Mouse (Mus musculus) large intestine, adult 2 months (tissue): ENCODE results near the gene Lrrc9. TPM values are rescaled to one million over a fixed set of nuclear protein-coding genes. Genes with fewer than 3 reads are reported as not detected.

ENCODE experiments used
- DNase-seq: peaks from one replicate; pipeline ENCODE4 v3.0.0-alpha.2; 2012; ENCODE audit warnings: low read depth, low spot score
- WGBS: fragments of 180-500 bp; shearing (Covaris S2); methylation state at CpG from one replicate; pipeline ENCODE4 v1.1.7; 2018; 5-methylcytosine and 5-hydroxymethylcytosine counted together
- polyA plus RNA-seq: library from polyadenylated mRNA; depleted of rRNA; stranded (reverse); fragments of >200 nt; gene quantifications from 2 replicates; pipeline ENCODE4 v1.2.3, GENCODE M21; 2012; rRNA removed

Gene Lrrc9
- polyA plus RNA-seq, 1 experiment, result not detected

GRCm38 (mm10) chr12:72538571-72538970 is 96.9 kb downstream of the Lrrc9 start:
- 89% methylated on average over 10 of the region's 10 CpGs for WGBS

GRCm38 (mm10) chr12:72554347-72554746 is 112.7 kb downstream of the Lrrc9 start:
- DNase-seq, result no peak
- 55% methylated on average over 4 of the region's 4 CpGs for WGBS

More at GRCm38 (mm10) chr12:72538571-72538970, 96.9 kb downstream of the Lrrc9 start:
- no peak for DNase-seq

GRCm38 (mm10) chr12:72564281-72564795 is 122.7 kb downstream of the Lrrc9 start:
- DNase-seq, result no peak
- WGBS, result 30% methylated on average over 4 of the region's 4 CpGs

Other genes starting within 250 kb of the Lrrc9 start
- gene Rtn1, start 32.8 kb upstream of the Lrrc9 start, polyA plus RNA-seq, result 8.4 and 9.0 TPM in 2 replicates
- 1.3 and 1.5 TPM in 2 replicates for gene Pcnx4, start 94.5 kb downstream of the Lrrc9 start, polyA plus RNA-seq
- not detected in 2 replicates for gene Gm4756, start 207.8 kb downstream of the Lrrc9 start, polyA plus RNA-seq
- 31.1 and 31.6 TPM in 2 replicates for gene Dhrs7, start 223.0 kb downstream of the Lrrc9 start, polyA plus RNA-seq